Mouse (Mus musculus) layer of hippocampus, postnatal 25 days (tissue): ENCODE results near the gene Lhpp. TPM values are rescaled to one million over a fixed set of nuclear protein-coding genes. Genes with fewer than 3 reads are reported as not detected.
A peak's percentile ranks its signal among the peaks of the same experiment; 100 is the strongest.

Source experiments
- DNase-seq, 2 experiments: peaks; one replicate each; pipeline ENCODE4 v3.0.0; 2022; ENCODE audit warnings: mixed read lengths in 2 of 2, low spot score in 1 of 2; ENCODE audit errors: extremely low spot score in 1 of 2
- total RNA-seq, 2 experiments: library from RNA; stranded (reverse); gene quantifications; 2 replicates each; pipeline ENCODE4 v1.2.3; 2021

Gene Lhpp
- total RNA-seq, 2 experiments from 2014 or later: 28.0 to 30.6 TPM

- no peak for DNase-seq
These were observed 13.0 kb upstream of the Lhpp start for GRCm38 (mm10) chr7:132597251-132598041.

GRCm38 (mm10) chr7:132599071-132599975 lies 11.1 kb upstream of the Lhpp start, which contains the start of gene Nkx1-2:
Gene Nkx1-2 (minus strand): TSS chr7:132599637.
- no peak for DNase-seq

- DNase-seq: no peak
These were observed 10.4 kb upstream of the Lhpp start for GRCm38 (mm10) chr7:132600026-132600425.

GRCm38 (mm10) chr7:132600926-132601325 lies 9.5 kb upstream of the Lhpp start:
- no peak for DNase-seq

- no peak for DNase-seq
These were observed 5.7 kb upstream of the Lhpp start for GRCm38 (mm10) chr7:132604720-132605119.

GRCm38 (mm10) chr7:132605689-132606088 lies 4.7 kb upstream of the Lhpp start:
- DNase-seq: no peak

- no peak for DNase-seq
These were observed 2.0 kb upstream of the Lhpp start for GRCm38 (mm10) chr7:132608316-132609020.

- DNase-seq: no peak
These were observed 1.1 kb downstream of the Lhpp start for GRCm38 (mm10) chr7:132611530-132611929.

- DNase-seq: no peak
These were observed 4.9 kb downstream of the Lhpp start for GRCm38 (mm10) chr7:132615346-132615745.

- no peak for DNase-seq
These were observed 6.0 kb downstream of the Lhpp start for GRCm38 (mm10) chr7:132616391-132616790.

GRCm38 (mm10) chr7:132617021-132617564 lies 6.7 kb downstream of the Lhpp start:
- no peak for DNase-seq

GRCm38 (mm10) chr7:132619549-132619948 lies 9.1 kb downstream of the Lhpp start:
- DNase-seq: no peak

- no peak for DNase-seq
These were observed 9.8 kb downstream of the Lhpp start for GRCm38 (mm10) chr7:132619975-132620918.

GRCm38 (mm10) chr7:132624161-132624560 lies 13.7 kb downstream of the Lhpp start:
- DNase-seq: no peak

GRCm38 (mm10) chr7:132626174-132626573 lies 15.7 kb downstream of the Lhpp start:
- no peak for DNase-seq

GRCm38 (mm10) chr7:132627448-132627847 lies 17.0 kb downstream of the Lhpp start:
- no peak for DNase-seq

GRCm38 (mm10) chr7:132631313-132631712 lies 20.9 kb downstream of the Lhpp start:
- DNase-seq: peak in 1 of 2 experiments; percentile 51

GRCm38 (mm10) chr7:132637292-132637691 lies 26.9 kb downstream of the Lhpp start:
- DNase-seq: no peak

- peak in 1 of 2 experiments; percentile 38 for DNase-seq
These were observed 28.1 kb downstream of the Lhpp start for GRCm38 (mm10) chr7:132638446-132639087.
